Mouse (Mus musculus): ENCODE data around the gene 1700016H13Rik.

DNA sequence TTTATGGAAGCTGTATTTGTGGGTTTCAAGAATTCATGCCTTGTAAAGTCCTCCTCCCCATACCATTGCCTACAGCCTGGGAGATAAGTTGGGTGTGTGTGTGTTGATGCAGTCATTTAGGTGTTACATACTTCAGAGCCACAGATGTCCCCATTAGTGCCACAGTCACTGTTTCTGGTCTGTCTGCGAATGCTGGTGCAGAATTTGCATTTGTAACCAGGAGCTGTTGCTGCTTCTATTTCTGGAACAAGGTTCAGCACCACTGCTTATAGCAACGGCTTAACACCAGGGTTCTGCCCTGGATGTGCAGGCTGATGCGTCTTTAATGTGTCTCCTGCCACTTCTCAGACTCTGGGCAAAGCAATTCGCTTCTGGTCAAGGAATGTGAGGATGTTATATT lies 43.7 kb upstream of the 1700016H13Rik start:
- no peak for TF ChIP-seq POLR2A (IDR thresholded peaks at IDR 0.05; ENCODE audit: insufficient read depth, low read depth, low read length)
- no peak for TF ChIP-seq CTCF (IDR thresholded peaks at IDR 0.05; ENCODE audit: insufficient read depth, low read depth, low read length)
